Mouse (Mus musculus) midbrain, embryonic 15.5 days (tissue): ENCODE results near the gene Slc29a4. TPM values are rescaled to one million over a fixed set of nuclear protein-coding genes. Genes with fewer than 3 reads are reported as not detected.
A peak's percentile ranks its signal among the peaks of the same experiment; 100 is the strongest.

Experiments used
- ATAC-seq: fragments of 200-750 bp; cut with Nextera tagmentation; replicated peaks from 2 replicates; pipeline ENCODE4 v1.8.0; 2017; ENCODE audit warnings: moderate TSS enrichment
- H3K27ac ChIP-seq: fragments of 300-500 bp; sonication (generic); 2 replicates; pipeline ENCODE4 v1.5.1; 2015; ENCODE audit warnings: mild to moderate bottlenecking, inconsistent platforms
- H3K27me3 ChIP-seq: fragments of 300-500 bp; sonication (generic); replicated peaks from 2 replicates; pipeline ENCODE4 v1.6.1; 2015; ENCODE audit warnings: inconsistent platforms
- H3K36me3 ChIP-seq: fragments of 300-500 bp; sonication (generic); replicated peaks from 2 replicates; pipeline ENCODE4 v1.6.1; 2015; ENCODE audit warnings: inconsistent platforms
- H3K4me1 ChIP-seq: fragments of 300-500 bp; sonication (generic); 2 replicates; pipeline ENCODE4 v1.6.1; 2015; ENCODE audit warnings: inconsistent platforms
- H3K4me2 ChIP-seq: fragments of 300-500 bp; sonication (generic); 2 replicates; pipeline ENCODE4 v1.6.1; 2015; ENCODE audit warnings: inconsistent platforms, mild to moderate bottlenecking, moderate library complexity
- H3K4me3 ChIP-seq: fragments of 300-500 bp; sonication (generic); 2 replicates; pipeline ENCODE4 v1.5.1; 2015; ENCODE audit warnings: mild to moderate bottlenecking, inconsistent platforms
- H3K9ac ChIP-seq: fragments of 300-500 bp; sonication (generic); 2 replicates; pipeline ENCODE4 v1.6.1; 2015; ENCODE audit warnings: mild to moderate bottlenecking, inconsistent platforms
- H3K9me3 ChIP-seq: fragments of 300-500 bp; sonication (generic); 2 replicates; pipeline ENCODE4 v1.6.1; 2016; ENCODE audit warnings: inconsistent platforms
- WGBS: fragments of 180-500 bp; shearing (Covaris S2); methylation state at CpG from one replicate; pipeline ENCODE4 v1.1.7; 2015; ENCODE audit warnings: mixed read lengths; 5-methylcytosine and 5-hydroxymethylcytosine counted together
- polyA plus RNA-seq: library from polyadenylated mRNA; unstranded; fragments of >200 nt; fragmentation: Nextera tagmentation; extraction: Ambion mirVana; gene quantifications from 2 replicates; pipeline ENCODE4 v1.2.1, GENCODE M21; 2015

Slc29a4 gene
- 97.2 and 100 TPM in 2 replicates for polyA plus RNA-seq

- no peaks in the 10 kb centered on the region for H3K36me3 ChIP-seq
- H3K4me1 ChIP-seq, result peaks cover 14% of the 10 kb centered on the region
- H3K9me3 ChIP-seq, result no peaks in the 10 kb centered on the region
- H3K27ac ChIP-seq, result peak within 1 kb of the TSS; percentile 56; the same call in 1 of the 2 replicates
- 56% methylated on average over 14 of the region's 14 CpGs for WGBS
- no peak for ATAC-seq
- H3K9ac ChIP-seq, result no peak within 1 kb of the TSS
- H3K4me3 ChIP-seq, result no peak within 1 kb of the TSS
- no peak within 1 kb of the TSS; the same call in 1 of the 2 replicates for H3K4me2 ChIP-seq
- H3K27me3 ChIP-seq, result no peaks in the 10 kb centered on the region
Measured at GRCm38 (mm10) chr5:142692248-142692647, at the start of gene Slc29a4. Gene Slc29a4 (plus strand): TSS chr5:142692512.

GRCm38 (mm10) chr5:142648162-142648561, 44.1 kb upstream of the Slc29a4 start:
- Histone ChIP-seq H3K4me3 (no peak overlapping the region), H3K36me3 (no peaks in the 10 kb centered on the region; the same call in 1 of the 2 replicates), H3K4me2 (no peak overlapping the region), H3K9ac (no peak overlapping the region), H3K27me3 (no peaks in the 10 kb centered on the region), H3K4me1 (peaks cover 27% of the 10 kb centered on the region), H3K27ac (no peak overlapping the region), H3K9me3 (no peaks in the 10 kb centered on the region)
- whole genome bisulfite sequencing, result 69% methylated on average over 7 of the region's 7 CpGs
- ATAC-seq, result no peak

- H3K4me3 ChIP-seq, result no peak overlapping the region
- no peak overlapping the region for H3K27ac ChIP-seq
- no peak overlapping the region for H3K9ac ChIP-seq
- no peaks in the 10 kb centered on the region for H3K27me3 ChIP-seq
- 91% methylated on average over 4 of the region's 4 CpGs for WGBS
- H3K4me1 ChIP-seq, result peaks cover 27% of the 10 kb centered on the region
- H3K36me3 ChIP-seq, result no peaks in the 10 kb centered on the region; the same call in 1 of the 2 replicates
- H3K4me2 ChIP-seq, result no peak overlapping the region
- no peaks in the 10 kb centered on the region for H3K9me3 ChIP-seq
- no peak for ATAC-seq
Measured at GRCm38 (mm10) chr5:142649460-142650050, 42.8 kb upstream of the Slc29a4 start.

GRCm38 (mm10) chr5:142650390-142650789, 41.9 kb upstream of the Slc29a4 start:
- no peaks in the 10 kb centered on the region for H3K9me3 ChIP-seq
- no peak for ATAC-seq
- H3K9ac ChIP-seq, result no peak overlapping the region
- peaks cover 27% of the 10 kb centered on the region for H3K4me1 ChIP-seq
- H3K4me3 ChIP-seq, result no peak overlapping the region
- no peak overlapping the region for H3K4me2 ChIP-seq
- no peaks in the 10 kb centered on the region for H3K27me3 ChIP-seq
- 26% methylated on average over 3 of the region's 3 CpGs for WGBS
- H3K27ac ChIP-seq, result 0 out of 2 replicates have a peak overlapping the region, but pooled peaks have one; percentile 29
- H3K36me3 ChIP-seq, result no peaks in the 10 kb centered on the region

GRCm38 (mm10) chr5:142650794-142651497, 41.4 kb upstream of the Slc29a4 start:
- ATAC-seq, result no peak
- H3K4me3 ChIP-seq, result no peak overlapping the region
- WGBS, result 66% methylated on average over 6 of the region's 6 CpGs
- H3K4me2 ChIP-seq, result no peak overlapping the region
- H3K9ac ChIP-seq, result no peak overlapping the region
- 0 out of 2 replicates have a peak overlapping the region, but pooled peaks have one; percentile 29 for H3K27ac ChIP-seq
- no peaks in the 10 kb centered on the region for H3K27me3 ChIP-seq
- H3K36me3 ChIP-seq, result peaks cover 3% of the 10 kb centered on the region; the same call in 1 of the 2 replicates
- no peaks in the 10 kb centered on the region for H3K9me3 ChIP-seq
- H3K4me1 ChIP-seq, result peaks cover 27% of the 10 kb centered on the region

GRCm38 (mm10) chr5:142652266-142652665, 40.0 kb upstream of the Slc29a4 start:
- Histone ChIP-seq H3K4me2 (no peak overlapping the region), H3K27ac (no peak overlapping the region), H3K4me1 (peaks cover 27% of the 10 kb centered on the region), H3K4me3 (no peak overlapping the region), H3K9ac (no peak overlapping the region), H3K9me3 (no peaks in the 10 kb centered on the region), H3K36me3 (peaks cover 17% of the 10 kb centered on the region; the same call in 1 of the 2 replicates), H3K27me3 (no peaks in the 10 kb centered on the region)
- no peak for ATAC-seq
- WGBS, result 79% methylated on average over 4 of the region's 4 CpGs

GRCm38 (mm10) chr5:142660656-142661434, 31.5 kb upstream of the Slc29a4 start:
- Histone ChIP-seq H3K9me3 (no peaks in the 10 kb centered on the region), H3K4me2 (no peak overlapping the region), H3K27ac (no peak overlapping the region), H3K9ac (no peak overlapping the region), H3K36me3 (peaks cover 71% of the 10 kb centered on the region), H3K27me3 (no peaks in the 10 kb centered on the region), H3K4me3 (no peak overlapping the region), H3K4me1 (no peaks in the 10 kb centered on the region)
- ATAC-seq, result no peak
- 80% methylated on average over 7 of the region's 7 CpGs for WGBS

- Histone ChIP-seq H3K9ac (no peak overlapping the region), H3K9me3 (no peaks in the 10 kb centered on the region), H3K4me3 (no peak overlapping the region), H3K27ac (no peak overlapping the region), H3K36me3 (peaks cover 41% of the 10 kb centered on the region), H3K4me1 (no peaks in the 10 kb centered on the region), H3K4me2 (no peak overlapping the region), H3K27me3 (no peaks in the 10 kb centered on the region)
- 35% methylated on average over 3 of the region's 3 CpGs for WGBS
- no peak for ATAC-seq
Measured at GRCm38 (mm10) chr5:142667921-142668320, 24.4 kb upstream of the Slc29a4 start.

- no peaks in the 10 kb centered on the region for H3K27me3 ChIP-seq
- WGBS, result 88% methylated on average over 11 of the region's 11 CpGs
Measured at GRCm38 (mm10) chr5:142668556-142669263, 23.6 kb upstream of the Slc29a4 start.

GRCm38 (mm10) chr5:142669726-142670125, 22.6 kb upstream of the Slc29a4 start:
- Histone ChIP-seq H3K27ac (no peak overlapping the region), H3K9ac (no peak overlapping the region), H3K27me3 (no peaks in the 10 kb centered on the region), H3K36me3 (peaks cover 26% of the 10 kb centered on the region), H3K4me3 (no peak overlapping the region), H3K4me1 (peaks cover 4% of the 10 kb centered on the region; the same call in 1 of the 2 replicates), H3K9me3 (no peaks in the 10 kb centered on the region), H3K4me2 (no peak overlapping the region)
- WGBS, result 83% methylated on average over 7 of the region's 7 CpGs
- ATAC-seq, result no peak

More at GRCm38 (mm10) chr5:142668556-142669263, 23.6 kb upstream of the Slc29a4 start:
- H3K27ac ChIP-seq, result no peak overlapping the region
- H3K9ac ChIP-seq, result no peak overlapping the region
- no peak for ATAC-seq
- no peaks in the 10 kb centered on the region for H3K9me3 ChIP-seq
- peaks cover 36% of the 10 kb centered on the region for H3K36me3 ChIP-seq
- H3K4me1 ChIP-seq, result peaks cover 4% of the 10 kb centered on the region; the same call in 1 of the 2 replicates
- H3K4me3 ChIP-seq, result no peak overlapping the region
- no peak overlapping the region for H3K4me2 ChIP-seq

- ATAC-seq, result peak; percentile 65
- Histone ChIP-seq H3K4me1 (peaks cover 4% of the 10 kb centered on the region; the same call in 1 of the 2 replicates), H3K4me2 (no peak overlapping the region), H3K9ac (no peak overlapping the region), H3K4me3 (no peak overlapping the region), H3K36me3 (no peaks in the 10 kb centered on the region; the same call in 1 of the 2 replicates), H3K27ac (no peak overlapping the region), H3K27me3 (no peaks in the 10 kb centered on the region), H3K9me3 (no peaks in the 10 kb centered on the region)
- 21% methylated on average over 5 of the region's 5 CpGs for WGBS
Measured at GRCm38 (mm10) chr5:142673082-142673481, 19.2 kb upstream of the Slc29a4 start.
